8 mouse cellular contexts compared by ENCODE assay signal in the genomic region with DNA sequence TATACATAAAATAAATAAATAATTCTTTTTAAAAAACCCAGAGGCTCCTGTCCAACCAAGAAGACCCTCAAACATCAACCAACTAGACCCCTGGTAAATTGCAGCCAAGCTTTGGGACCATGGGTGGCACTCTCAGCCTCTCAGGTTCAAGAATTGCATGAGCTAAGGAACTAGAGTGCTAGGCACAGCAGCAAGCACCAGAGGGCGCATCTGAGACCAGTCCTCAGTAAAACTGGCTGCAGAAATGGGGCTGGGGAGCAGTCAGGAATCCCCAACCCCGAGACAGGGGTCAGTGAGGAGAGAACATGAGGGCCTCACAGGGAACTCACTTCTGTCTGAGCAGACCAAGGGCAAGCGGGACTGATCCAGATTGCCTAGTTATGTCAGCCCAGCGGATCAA. TPM values are rescaled to one million over a fixed set of nuclear protein-coding genes. Genes with fewer than 3 reads are reported as not detected.
DNase-seq lines count a peak whose midpoint lies in the region; ATAC-seq and TF ChIP-seq lines count a peak whose summit lies in the region.

No protein-coding gene starts in this region.

- H3K4me3 ChIP-seq in forebrain, embryonic 10.5 days: no peak overlapping the region
- H3K4me3 ChIP-seq in forebrain, embryonic 12.5 days (replicated peaks): no peak overlapping the region
- no peak overlapping the region for H3K4me3 ChIP-seq in ES-Bruce4 (ENCODE audit: low read depth, low read length)

- no peak overlapping the region for H3K27ac ChIP-seq in forebrain, embryonic 10.5 days
- no peak overlapping the region for H3K27ac ChIP-seq in forebrain, embryonic 12.5 days
- H3K27ac ChIP-seq in ES-Bruce4 (ENCODE audit: insufficient read depth, low read length): no peak overlapping the region

- TF ChIP-seq POLR2A in ES-Bruce4 (IDR thresholded peaks at IDR 0.05; ENCODE audit: insufficient read depth, low read length): no peak

- no peak overlapping the region for H3K9ac ChIP-seq in forebrain, embryonic 12.5 days
- H3K9ac ChIP-seq in ES-Bruce4 (ENCODE audit: low read depth, poor library complexity, severe bottlenecking): no peak overlapping the region

- 8% methylated on average over 4 of the region's 4 CpGs for WGBS in forebrain, embryonic 10.5 days
- WGBS in forebrain, embryonic 12.5 days: 12% methylated on average over 4 of the region's 4 CpGs

- H3K4me1 ChIP-seq in forebrain, embryonic 10.5 days: peaks cover 11% of the 10 kb centered on the region
- H3K4me1 ChIP-seq in forebrain, embryonic 12.5 days: peaks cover 7% of the 10 kb centered on the region
- no peaks in the 10 kb centered on the region for H3K4me1 ChIP-seq in ES-Bruce4 (ENCODE audit: control insufficient read depth, insufficient read depth, low read length)

- ATAC-seq in forebrain, embryonic 12.5 days (ENCODE audit: low FRiP score): no peak

- TF ChIP-seq EP300 in ES-Bruce4 (IDR thresholded peaks at IDR 0.05; ENCODE audit: insufficient read depth, low read depth, low read length): no peak

- no peaks in the 10 kb centered on the region for H3K9me3 ChIP-seq in forebrain, embryonic 10.5 days
- H3K9me3 ChIP-seq in forebrain, embryonic 12.5 days: no peaks in the 10 kb centered on the region
- no peaks in the 10 kb centered on the region for H3K9me3 ChIP-seq in ES-Bruce4 (replicated peaks; ENCODE audit: control insufficient read depth, insufficient read depth, low read length, poor library complexity, severe bottlenecking)

- H3K36me3 ChIP-seq in forebrain, embryonic 10.5 days (replicated peaks): no peaks in the 10 kb centered on the region
- H3K36me3 ChIP-seq in forebrain, embryonic 12.5 days (replicated peaks): no peaks in the 10 kb centered on the region
- no peaks in the 10 kb centered on the region for H3K36me3 ChIP-seq in ES-Bruce4 (ENCODE audit: control insufficient read depth, insufficient read depth, low read length, poor library complexity, severe bottlenecking)

- peak; percentile 53 for DNase-seq in forebrain, embryonic 10.5 days (ENCODE audit: extremely low spot score, low spot score)
- peak; percentile 56 for DNase-seq in cerebellum, adult 9-10 months
- DNase-seq in frontal cortex, postnatal 36 days (ENCODE audit: low spot score in 2 of 2): peak; percentile 62 to 80
- peak; percentile 77 to 79 for DNase-seq in kidney, postnatal 4 days
- DNase-seq in lung, postnatal 25 days (ENCODE audit: low spot score): peak; percentile 31
- DNase-seq in spleen, adult 18-20 months: peak; percentile 12 to 54

- H3K27me3 ChIP-seq in forebrain, embryonic 10.5 days (ENCODE audit: poor library complexity, severe bottlenecking): peaks cover 62% of the 10 kb centered on the region
- H3K27me3 ChIP-seq in forebrain, embryonic 12.5 days: peaks cover 38% of the 10 kb centered on the region
- H3K27me3 ChIP-seq in ES-Bruce4 (ENCODE audit: control insufficient read depth, insufficient read depth, low read length, poor library complexity, severe bottlenecking): no peaks in the 10 kb centered on the region

- peak; percentile 88 for TF ChIP-seq CTCF in ES-Bruce4 (IDR thresholded peaks at IDR 0.05; ENCODE audit: low read depth, low read length)

- H3K4me2 ChIP-seq in forebrain, embryonic 12.5 days: no peak overlapping the region

RNA-seq across cellular contexts. Expression of gene Ascl5, which starts 4.8 kb away (rescaled TPM):
- not detected in 2 replicates for polyA plus RNA-seq in forebrain, embryonic 10.5 days (2016; fragmentation: Nextera tagmentation; extraction: Ambion mirVana)
- polyA plus RNA-seq in forebrain, embryonic 12.5 days (2016; fragmentation: Nextera tagmentation; extraction: Ambion mirVana): not detected in 2 replicates
- not detected in 2 replicates for polyA plus RNA-seq in ES-Bruce4 (2011; ENCODE audit: insufficient read depth, insufficient read length, low read depth, missing spikeins)

RNA-seq across cellular contexts. Expression of gene Cacna1s, which starts 6.8 kb away (rescaled TPM):
- polyA plus RNA-seq in forebrain, embryonic 10.5 days (2016; fragmentation: Nextera tagmentation; extraction: Ambion mirVana): 0.20 TPM in 1 of 2 replicates, not detected in the other
- polyA plus RNA-seq in forebrain, embryonic 12.5 days (2016; fragmentation: Nextera tagmentation; extraction: Ambion mirVana): 0.10 and 0.17 TPM in 2 replicates
- 1.0 and 1.2 TPM in 2 replicates for polyA plus RNA-seq in ES-Bruce4 (2011; ENCODE audit: insufficient read depth, insufficient read length, low read depth, missing spikeins)

RNA-seq across cellular contexts. Expression of gene Tmem9, which starts 37.8 kb away (rescaled TPM):
- 132 and 135 TPM in 2 replicates for polyA plus RNA-seq in forebrain, embryonic 10.5 days (2016; fragmentation: Nextera tagmentation; extraction: Ambion mirVana)
- polyA plus RNA-seq in forebrain, embryonic 12.5 days (2016; fragmentation: Nextera tagmentation; extraction: Ambion mirVana): 126 and 128 TPM in 2 replicates
- polyA plus RNA-seq in ES-Bruce4 (2011; ENCODE audit: insufficient read depth, insufficient read length, low read depth, missing spikeins): 61.1 and 62.1 TPM in 2 replicates

RNA-seq across cellular contexts. Expression of gene Igfn1, which starts 39.6 kb away (rescaled TPM):
- polyA plus RNA-seq in forebrain, embryonic 10.5 days (2016; fragmentation: Nextera tagmentation; extraction: Ambion mirVana): not detected in 2 replicates
- not detected in 2 replicates for polyA plus RNA-seq in forebrain, embryonic 12.5 days (2016; fragmentation: Nextera tagmentation; extraction: Ambion mirVana)
- polyA plus RNA-seq in ES-Bruce4 (2011; ENCODE audit: insufficient read depth, insufficient read length, low read depth, missing spikeins): not detected in 2 replicates
